Mouse (Mus musculus) frontal cortex, postnatal 36 days (tissue): Measurements from ENCODE around the gene Ghdc.

Source experiments
- DNase-seq, 2 experiments: peaks; one replicate each; pipeline ENCODE4 v3.0.0; 2022; ENCODE audit warnings: low spot score in 2 of 2

Ghdc gene

GRCm38 (mm10) chr11:100747114-100747513 is 23.6 kb downstream of the Ghdc start:
- no peak for DNase-seq

- no peak for DNase-seq
Measured at GRCm38 (mm10) chr11:100746546-100746945, 24.2 kb downstream of the Ghdc start.

GRCm38 (mm10) chr11:100745085-100745484 is 25.7 kb downstream of the Ghdc start:
- no peak for DNase-seq

DNA sequence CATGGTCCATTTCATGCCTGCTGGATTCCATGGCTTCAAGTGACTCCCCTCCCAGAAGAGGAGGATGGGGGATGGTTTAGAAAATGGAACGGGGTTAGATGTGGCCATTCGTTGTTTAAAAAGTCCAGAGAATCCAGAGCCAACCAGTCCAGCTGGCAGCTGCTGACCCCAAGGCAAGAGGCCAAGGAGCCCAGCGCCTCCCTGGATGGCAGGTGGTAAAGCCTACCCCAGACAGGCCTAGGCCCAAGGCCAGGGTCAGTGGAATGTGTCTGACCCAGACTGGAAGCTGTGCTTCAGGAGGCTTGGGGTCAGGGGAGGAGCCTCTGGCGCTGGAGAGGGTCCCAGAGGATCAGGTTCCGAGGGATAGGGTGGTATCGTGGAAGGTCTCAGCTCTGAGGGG is 29.4 kb downstream of the Ghdc start:
- no peak for DNase-seq

- DNase-seq, result no peak
Measured at GRCm38 (mm10) chr11:100738749-100739148, 32.0 kb downstream of the Ghdc start.

DNA sequence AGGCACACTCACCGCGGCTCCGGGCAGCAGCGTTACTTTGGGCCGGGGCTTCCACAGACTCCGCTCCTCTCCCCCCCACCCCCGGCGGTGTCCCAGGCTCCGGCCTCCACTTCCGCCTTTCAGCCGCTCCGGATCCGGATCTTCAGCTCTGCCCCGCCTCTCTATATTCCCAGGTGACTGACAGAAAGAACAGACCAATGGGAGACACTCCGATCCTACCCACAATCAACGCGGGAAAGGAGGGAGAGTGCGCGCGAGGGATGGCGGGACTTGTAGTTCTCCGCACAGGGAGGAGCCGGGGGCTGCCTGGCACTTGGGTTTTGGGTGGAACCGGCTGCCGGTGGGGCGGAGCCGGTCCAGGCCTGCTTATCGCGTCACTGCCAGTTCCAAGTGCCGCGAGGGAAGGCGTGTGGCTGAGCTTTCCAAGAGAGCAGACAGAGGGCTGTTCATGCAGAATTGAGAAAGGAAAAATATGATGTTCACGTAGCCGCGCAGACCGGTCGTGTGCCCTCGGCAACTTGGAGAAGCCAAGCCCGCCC is 32.6 kb downstream of the Ghdc start, which contains the start of gene Rab5c:
Gene Rab5c, minus strand, starts transcription at position 150 of the 539 bp plus-strand sequence.
- DNase-seq, result peak; percentile 99

DNA sequence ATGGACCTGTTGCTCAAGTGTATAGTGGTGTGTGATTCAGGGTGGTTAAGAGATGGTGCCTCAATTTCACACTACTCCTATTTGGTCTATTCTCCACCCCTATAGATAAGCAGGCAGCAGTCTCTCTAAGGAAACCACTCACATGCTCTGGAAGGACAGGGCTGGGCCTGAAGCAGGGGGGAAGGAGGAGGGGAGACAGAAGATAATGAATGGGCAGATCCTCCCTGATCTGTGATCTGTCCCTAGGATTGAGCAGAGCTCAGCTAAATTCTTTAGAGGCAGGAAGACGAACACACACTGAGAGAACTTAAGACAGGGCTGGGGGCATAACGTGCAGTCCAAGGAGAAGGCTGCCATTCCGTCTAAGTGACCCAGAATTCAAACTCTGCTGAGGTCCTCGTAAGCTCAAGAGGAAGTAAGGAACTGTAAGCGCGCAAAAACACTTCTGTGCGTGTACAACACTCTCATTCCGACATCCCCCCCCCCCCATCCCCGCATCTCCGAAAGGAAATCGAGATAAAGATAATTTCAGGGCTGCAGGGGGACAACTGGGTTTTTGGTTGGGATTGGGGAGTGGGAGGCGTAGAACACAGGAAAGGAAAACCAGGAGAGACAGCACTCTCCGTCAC is 33.5 kb downstream of the Ghdc start:
- no peak for DNase-seq

- no peak for DNase-seq
Measured at GRCm38 (mm10) chr11:100736746-100737080, 34.0 kb downstream of the Ghdc start.

- no peak for DNase-seq
Measured at GRCm38 (mm10) chr11:100735954-100736745, 34.6 kb downstream of the Ghdc start.

DNA sequence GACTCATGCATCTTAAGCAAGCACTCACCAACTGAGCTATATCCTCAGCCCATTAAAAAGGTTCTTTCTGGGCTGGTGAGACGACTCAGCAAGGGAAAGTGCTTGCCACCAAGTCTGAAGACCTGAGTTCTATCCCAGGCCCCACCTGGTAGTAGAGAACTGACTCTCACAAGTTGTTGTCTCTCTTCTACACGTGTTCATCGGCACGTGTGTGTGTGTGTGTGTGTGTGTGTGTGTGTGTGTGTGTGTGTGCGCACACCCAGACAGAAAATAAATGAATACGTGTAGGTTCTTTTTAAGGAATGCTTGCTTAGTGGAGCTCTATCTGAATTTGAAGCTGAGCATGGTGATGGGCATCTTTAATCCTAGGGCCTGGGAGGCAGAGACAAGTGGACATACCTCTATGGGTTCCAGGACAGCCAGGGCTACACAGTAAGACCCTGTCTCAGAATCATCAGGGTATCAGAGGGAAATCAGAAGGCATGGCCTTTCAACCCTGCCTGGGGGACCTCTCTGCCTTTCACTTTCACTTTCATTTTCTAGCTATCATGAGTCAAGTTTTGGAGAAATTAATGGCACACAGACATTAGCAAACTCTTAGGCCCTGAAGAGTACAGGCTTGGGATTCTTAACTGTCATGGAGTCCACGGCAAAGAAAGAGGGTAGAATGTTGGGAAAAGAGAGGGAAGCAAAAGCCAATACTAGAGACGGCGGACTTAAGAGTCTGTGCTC is 35.5 kb downstream of the Ghdc start:
- no peak for DNase-seq

DNA sequence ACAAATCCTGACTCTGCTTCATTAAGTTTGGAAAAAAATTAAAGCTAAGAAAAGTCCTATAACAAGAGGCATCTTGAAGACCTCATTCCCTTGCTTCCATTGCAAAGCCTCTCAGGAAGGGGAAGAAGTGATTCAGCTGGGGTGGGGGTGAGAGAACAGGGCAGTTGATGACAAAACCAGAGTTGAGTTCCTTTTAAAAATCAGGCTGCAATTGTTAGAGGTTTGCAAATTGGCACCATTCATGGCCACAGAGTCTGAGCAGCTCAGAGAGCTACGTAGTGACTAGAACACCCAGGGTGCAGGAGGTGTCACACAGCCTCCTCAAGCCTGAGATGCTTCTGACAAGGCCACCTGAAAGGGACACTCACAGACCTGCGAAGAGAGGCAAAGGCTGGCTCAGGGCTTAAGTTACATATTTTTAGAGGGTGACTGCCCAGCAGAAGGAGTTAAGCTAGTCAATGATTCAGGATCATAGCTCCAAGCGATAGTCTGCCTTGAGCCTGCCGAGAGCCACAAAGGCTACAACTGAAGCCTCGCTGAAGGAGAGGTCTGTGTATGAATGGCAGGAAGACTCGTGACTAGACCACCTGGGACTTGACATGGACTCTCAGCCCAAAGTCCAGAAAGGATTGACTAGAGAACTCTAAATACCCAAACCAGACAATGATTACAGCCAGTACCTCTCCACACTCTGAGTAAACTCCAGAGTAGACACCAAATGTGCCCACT is 40.1 kb downstream of the Ghdc start:
- DNase-seq, result no peak

DNA sequence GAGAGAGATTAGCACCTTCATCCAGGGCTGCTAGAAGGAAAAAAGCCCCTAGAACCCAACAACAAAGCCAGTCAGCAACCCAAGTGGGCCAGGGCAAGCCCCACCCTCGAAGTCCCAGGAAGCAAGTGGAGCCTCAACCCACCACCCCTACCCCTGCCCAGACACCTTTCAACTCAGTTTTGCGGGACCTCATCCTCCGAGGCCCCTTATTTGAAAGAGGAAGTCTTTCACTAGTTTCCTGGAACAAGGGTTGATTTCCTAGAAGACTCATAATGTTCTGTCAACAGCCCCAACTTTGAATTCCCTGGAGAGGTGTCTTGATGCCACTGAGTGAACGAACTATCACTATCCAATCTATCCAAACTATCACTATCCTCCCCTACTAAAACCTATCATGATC is 40.8 kb downstream of the Ghdc start:
- DNase-seq, result no peak

GRCm38 (mm10) chr11:100728601-100729000 is 42.2 kb downstream of the Ghdc start:
- DNase-seq, result no peak

DNA sequence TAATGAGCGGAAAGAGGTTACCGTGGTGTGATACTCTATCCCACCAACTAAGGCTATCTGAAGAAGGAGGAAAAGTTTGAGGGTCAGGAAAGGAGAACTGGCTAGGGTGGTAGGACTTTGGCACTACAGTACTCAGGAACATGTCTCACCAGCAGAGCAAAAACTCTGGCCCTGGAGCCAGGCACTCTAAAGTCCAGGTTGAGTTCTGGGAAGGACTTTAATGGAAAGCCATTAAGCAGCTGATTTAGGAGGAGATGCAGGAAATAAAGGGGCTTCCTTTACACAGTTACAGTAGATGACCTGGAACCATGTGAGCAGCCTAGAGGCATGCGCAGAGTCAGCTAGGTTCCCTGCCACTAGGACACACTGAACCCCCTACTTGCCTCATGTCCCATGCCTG is 43.6 kb downstream of the Ghdc start:
- DNase-seq, result no peak

DNA sequence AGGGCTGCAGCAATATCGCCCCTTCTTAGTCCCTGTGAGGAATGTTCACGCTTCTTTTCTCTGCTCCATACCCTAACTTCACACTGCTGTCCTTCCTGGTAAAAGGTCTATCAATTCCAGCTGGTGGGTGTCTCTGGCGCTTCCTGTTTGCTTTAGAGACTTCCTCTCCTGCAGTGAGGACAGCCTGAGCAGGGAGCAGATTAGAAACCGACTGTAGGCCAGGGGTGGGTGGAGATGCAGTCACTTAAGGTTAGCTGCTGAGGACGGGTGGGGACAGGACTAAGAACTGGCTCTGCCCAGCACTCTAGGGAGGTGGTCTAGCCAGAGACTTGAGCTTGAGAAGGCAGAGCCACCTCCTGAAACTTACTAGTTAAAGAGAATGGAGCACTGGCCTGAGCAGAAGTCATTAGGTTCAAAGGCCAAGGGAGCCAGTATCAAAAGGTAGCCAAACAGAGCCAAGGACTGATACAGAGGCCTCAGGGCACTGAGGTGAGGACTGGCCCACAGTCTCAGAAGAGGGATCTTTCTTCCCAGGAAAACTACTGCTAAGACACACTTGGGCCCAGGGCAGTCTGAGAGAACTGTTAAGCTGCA is 45.7 kb downstream of the Ghdc start:
- DNase-seq, result no peak

DNA sequence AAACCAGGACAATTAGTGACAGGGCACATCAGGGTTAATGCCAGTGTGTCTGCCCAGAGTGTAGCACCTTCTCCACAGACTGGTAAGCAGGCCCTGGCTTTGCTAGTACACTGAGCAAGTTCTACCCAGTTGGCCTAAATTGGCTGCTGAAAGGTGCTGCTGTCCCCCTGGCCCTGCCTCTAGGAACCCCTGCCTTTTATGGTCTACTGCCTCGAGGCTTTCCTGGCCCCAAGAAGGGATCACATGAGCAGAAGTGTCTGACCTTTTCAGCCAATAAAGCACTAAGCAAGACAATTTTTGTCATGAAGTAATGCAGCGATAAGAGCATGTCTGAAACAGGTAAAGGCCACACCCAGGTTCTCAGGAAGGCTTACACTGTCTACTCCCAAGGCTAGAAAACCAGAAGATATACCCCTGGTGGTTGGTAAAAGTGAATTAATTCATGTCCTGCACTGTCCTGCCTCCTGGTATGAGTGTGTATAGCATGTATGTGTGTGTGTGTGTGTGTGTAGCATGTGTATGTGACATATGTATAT is 48.2 kb downstream of the Ghdc start:
- no peak for DNase-seq

GRCm38 (mm10) chr11:100721776-100722492 is 48.8 kb downstream of the Ghdc start:
- DNase-seq, result no peak

GRCm38 (mm10) chr11:100721254-100721653 is 49.5 kb downstream of the Ghdc start:
- no peak for DNase-seq

DNA sequence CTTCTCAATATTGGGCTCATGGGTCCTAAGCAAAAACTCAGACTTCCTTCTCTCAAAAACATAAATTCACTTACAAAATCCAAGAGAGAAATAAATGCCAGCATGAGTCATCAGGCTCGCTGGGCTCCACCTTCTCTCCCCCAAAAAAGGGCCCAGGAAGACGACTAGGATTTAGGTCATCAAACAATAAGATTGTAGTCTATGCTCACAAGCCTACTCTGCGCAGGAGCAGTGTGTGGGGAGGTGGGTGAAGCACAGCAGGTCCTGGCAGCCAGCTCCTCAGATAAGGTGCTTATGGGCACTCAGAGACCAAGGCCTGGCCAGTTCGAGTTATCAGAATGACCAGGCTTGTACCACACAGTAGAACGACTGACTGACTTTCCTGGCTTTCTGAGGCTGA is 50.4 kb downstream of the Ghdc start:
- DNase-seq, result no peak

DNA sequence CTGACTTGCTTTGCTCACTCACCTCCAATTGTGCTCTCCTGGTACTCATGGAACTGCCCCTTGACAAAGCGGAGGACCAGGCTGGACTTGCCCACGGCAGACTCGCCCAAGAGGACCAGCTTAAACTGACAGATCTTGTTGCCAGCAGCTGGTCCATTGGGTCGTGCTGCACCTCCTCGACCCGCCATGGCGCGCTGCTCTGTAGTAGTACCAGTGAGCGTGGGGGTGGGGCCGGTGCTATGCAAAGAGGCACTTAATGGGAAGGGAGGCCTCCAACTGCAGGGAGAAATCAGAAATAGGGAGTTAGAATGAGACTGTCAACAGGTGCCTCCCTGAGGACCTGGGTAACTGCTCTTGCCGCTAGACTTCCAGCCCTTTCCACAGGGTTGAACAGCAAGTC is 50.9 kb downstream of the Ghdc start:
- no peak for DNase-seq

DNA sequence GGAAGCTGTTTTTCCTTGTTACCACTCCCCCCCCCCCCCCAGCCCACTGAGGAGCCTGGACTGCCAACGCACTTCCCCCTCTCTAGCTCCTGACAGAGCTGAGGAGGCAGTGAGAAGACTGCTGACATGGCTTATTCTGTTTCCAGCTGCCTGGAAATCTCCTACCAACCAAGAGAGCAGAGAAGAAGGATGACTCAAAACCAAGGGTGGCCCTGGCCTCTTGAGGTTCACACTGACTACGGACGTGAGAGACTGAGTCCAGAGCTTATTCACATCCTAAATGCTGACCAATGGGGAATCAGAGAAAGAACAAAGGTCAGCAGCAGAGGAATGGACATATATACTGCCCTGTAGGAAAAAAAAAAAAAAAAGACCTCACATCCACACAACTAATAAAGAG is 51.4 kb downstream of the Ghdc start:
- DNase-seq, result no peak
